Comparison of ENCODE assay signal across 26 mouse cellular contexts in genomic region chr5:113664127-113664526, GRCm38 (mm10). TPM values are rescaled to one million over a fixed set of nuclear protein-coding genes. Genes with fewer than 3 reads are reported as not detected.
DNase-seq lines count a peak whose midpoint lies in the region; ATAC-seq and TF ChIP-seq lines count a peak whose summit lies in the region.
"Had no signal": no experiment of that assay in that cellular context is flagged by ENCODE, and none has a peak within 500 bp of the region (broad histone marks: within the 10 kb centered on the region; RNA-seq: fewer than 3 reads in every experiment).

No protein-coding gene starts in this region.

- H3K27me3 ChIP-seq in limb, embryonic 14.5 days (ENCODE audit: control insufficient read depth, insufficient read depth, low read length), result no peaks in the 10 kb centered on the region
- H3K27me3 ChIP-seq in midbrain, embryonic 14.5 days (ENCODE audit: control insufficient read depth, insufficient read depth, low read length), result no peaks in the 10 kb centered on the region
- no peaks in the 10 kb centered on the region for H3K27me3 ChIP-seq in heart, embryonic 12.5 days (replicated peaks)
- H3K27me3 ChIP-seq: embryonic facial prominence, embryonic 12.5 days; embryonic facial prominence, embryonic 15.5 days; forebrain, embryonic 12.5 days; forebrain, embryonic 15.5 days; hindbrain, embryonic 13.5 days had no signal

- DNase-seq in gastrocnemius, adult 2 months, result no peak
- DNase-seq in gastrocnemius, postnatal 25 days, result no peak
- no peak for DNase-seq in limb, embryonic 14.5 days (ENCODE audit: low spot score)
- no peak for DNase-seq in spleen, adult 18-20 months
- DNase-seq in midbrain, embryonic 14.5 days, result no peak
- DNase-seq: adrenal gland, adult 2 months; adrenal gland, postnatal 25 days; cerebellum, adult 11-12 months; cerebellum, adult 8-10 months; cerebellum, postnatal 14 days; gastrocnemius, postnatal 10 days; heart, adult 11 months; heart, postnatal 10 days; heart, postnatal 36 days had no signal

- no peak for TF ChIP-seq CTCF in gastrocnemius, adult 2 months (IDR thresholded peaks at IDR 0.05)

- ATAC-seq in common myeloid progenitor, adult 5-6 weeks (replicated peaks; ENCODE audit: low read depth, poor library complexity, severe bottlenecking), result peak; percentile 62
- ATAC-seq in limb, embryonic 14.5 days (ENCODE audit: low FRiP score, low read depth), result no peak
- no peak for ATAC-seq in midbrain, embryonic 14.5 days (ENCODE audit: low FRiP score, low TSS enrichment)
- no peak for ATAC-seq in heart, embryonic 12.5 days (ENCODE audit: insufficient number of reproducible peaks, low FRiP score)
- ATAC-seq: forebrain, embryonic 15.5 days; hindbrain, embryonic 16.5 days had no signal

- intact Hi-C loops in gastrocnemius, adult 2 months (cut with DNase I), result no loop called here

- H3K9me3 ChIP-seq in limb, embryonic 14.5 days (ENCODE audit: control insufficient read depth, low read length), result no peaks in the 10 kb centered on the region
- H3K9me3 ChIP-seq in midbrain, embryonic 14.5 days (ENCODE audit: control insufficient read depth, low read length), result peaks cover 3% of the 10 kb centered on the region; the same call in 1 of the 2 replicates
- H3K9me3 ChIP-seq in heart, embryonic 12.5 days (replicated peaks), result 0 out of 2 replicates have a peak, but pooled peaks cover 3% of the 10 kb centered on the region
- H3K9me3 ChIP-seq: embryonic facial prominence, embryonic 12.5 days; embryonic facial prominence, embryonic 15.5 days; forebrain, embryonic 15.5 days; hindbrain, embryonic 10.5 days had no signal

- peak overlapping the region; percentile 46 for H3K27ac ChIP-seq in gastrocnemius, adult 2 months
- H3K27ac ChIP-seq in limb, embryonic 14.5 days (replicated peaks; ENCODE audit: low read depth, low read length), result 0 out of 2 replicates have a peak overlapping the region, but pooled peaks have one; percentile 15
- H3K27ac ChIP-seq in midbrain, embryonic 14.5 days (replicated peaks; ENCODE audit: low read depth, low read length), result no peak overlapping the region
- H3K27ac ChIP-seq in heart, embryonic 12.5 days (ENCODE audit: poor library complexity, severe bottlenecking), result no peak overlapping the region
- H3K27ac ChIP-seq: embryonic facial prominence, embryonic 12.5 days; embryonic facial prominence, embryonic 15.5 days; forebrain, embryonic 12.5 days; forebrain, embryonic 15.5 days; heart, embryonic 15.5 days; hindbrain, embryonic 10.5 days; hindbrain, embryonic 13.5 days had no signal

- no peak overlapping the region for H3K4me2 ChIP-seq in limb, embryonic 14.5 days (replicated peaks; ENCODE audit: low read depth, low read length, severe bottlenecking)
- no peak overlapping the region for H3K4me2 ChIP-seq in midbrain, embryonic 14.5 days (ENCODE audit: low read length)
- H3K4me2 ChIP-seq in heart, embryonic 12.5 days, result no peak overlapping the region
- H3K4me2 ChIP-seq: embryonic facial prominence, embryonic 12.5 days; embryonic facial prominence, embryonic 15.5 days; forebrain, embryonic 12.5 days; forebrain, embryonic 15.5 days; heart, embryonic 11.5 days; heart, embryonic 15.5 days; hindbrain, embryonic 13.5 days had no signal

- no peak overlapping the region for H3K9ac ChIP-seq in limb, embryonic 14.5 days (ENCODE audit: low read depth, low read length, severe bottlenecking)
- no peak overlapping the region for H3K9ac ChIP-seq in midbrain, embryonic 14.5 days (replicated peaks; ENCODE audit: low read length)
- no peak overlapping the region for H3K9ac ChIP-seq in heart, embryonic 12.5 days
- H3K9ac ChIP-seq: embryonic facial prominence, embryonic 12.5 days; embryonic facial prominence, embryonic 15.5 days; forebrain, embryonic 12.5 days; forebrain, embryonic 15.5 days; heart, embryonic 15.5 days; hindbrain, embryonic 13.5 days had no signal

- 86% methylated on average over 6 of the region's 6 CpGs for WGBS in limb, embryonic 14.5 days
- WGBS in midbrain, embryonic 14.5 days, result 91% methylated on average over 6 of the region's 6 CpGs
- WGBS in heart, embryonic 12.5 days, result 88% methylated on average over 6 of the region's 6 CpGs

- no peaks in the 10 kb centered on the region for H3K36me3 ChIP-seq in limb, embryonic 14.5 days (ENCODE audit: control insufficient read depth, insufficient read depth, low read length)
- H3K36me3 ChIP-seq in midbrain, embryonic 14.5 days (ENCODE audit: control insufficient read depth, insufficient read depth, low read length), result no peaks in the 10 kb centered on the region
- no peaks in the 10 kb centered on the region for H3K36me3 ChIP-seq in heart, embryonic 12.5 days
- H3K36me3 ChIP-seq: embryonic facial prominence, embryonic 12.5 days; embryonic facial prominence, embryonic 15.5 days; forebrain, embryonic 12.5 days; forebrain, embryonic 15.5 days; G1E; heart, embryonic 15.5 days; hindbrain, embryonic 10.5 days; hindbrain, embryonic 13.5 days had no signal

- TF ChIP-seq POLR2A in limb, embryonic 14.5 days (IDR thresholded peaks at IDR 0.05; ENCODE audit: borderline replicate concordance, extremely low read depth, insufficient read depth, insufficient read length), result no peak

- no peak overlapping the region for H3K4me3 ChIP-seq in gastrocnemius, adult 2 months
- H3K4me3 ChIP-seq in limb, embryonic 14.5 days (replicated peaks; ENCODE audit: low read length), result no peak overlapping the region
- H3K4me3 ChIP-seq in midbrain, embryonic 14.5 days (replicated peaks; ENCODE audit: low read depth, low read length), result no peak overlapping the region
- no peak overlapping the region for H3K4me3 ChIP-seq in heart, embryonic 12.5 days
- H3K4me3 ChIP-seq: embryonic facial prominence, embryonic 12.5 days; embryonic facial prominence, embryonic 15.5 days; forebrain, embryonic 12.5 days; forebrain, embryonic 15.5 days; heart, embryonic 15.5 days; hindbrain, embryonic 10.5 days; hindbrain, embryonic 13.5 days had no signal

- peaks cover 9% of the 10 kb centered on the region; the same call in 1 of the 2 replicates for H3K4me1 ChIP-seq in limb, embryonic 14.5 days (ENCODE audit: control insufficient read depth, insufficient read depth, low read length)
- no peaks in the 10 kb centered on the region for H3K4me1 ChIP-seq in midbrain, embryonic 14.5 days (ENCODE audit: control insufficient read depth, insufficient read depth, low read length)
- H3K4me1 ChIP-seq in heart, embryonic 12.5 days (replicated peaks), result no peaks in the 10 kb centered on the region
- H3K4me1 ChIP-seq: embryonic facial prominence, embryonic 12.5 days; forebrain, embryonic 12.5 days; forebrain, embryonic 15.5 days; heart, embryonic 15.5 days; hindbrain, embryonic 10.5 days; hindbrain, embryonic 13.5 days had no signal

RNA-seq across cellular contexts. Expression of gene Cmklr1, which starts 13.9 kb away (rescaled TPM):
- total RNA-seq in gastrocnemius, adult 2 months (2021), result 10 to 100 TPM; 10.8 to 17.1 TPM
- 10 to 100 TPM; 14.6 to 15.4 TPM for total RNA-seq in gastrocnemius, postnatal 25 days (2021)
- total RNA-seq in common myeloid progenitor, adult 5-6 weeks (2017), result 0.27 TPM in 1 of 2 replicates, not detected in the other
- 10.7 and 17.4 TPM in 2 replicates for polyA plus RNA-seq in limb, embryonic 14.5 days (2012; rRNA removed)
- 7.5 and 7.8 TPM in 2 replicates for polyA plus RNA-seq in limb, embryonic 14.5 days (2014; fragmentation: Nextera tagmentation; extraction: Ambion mirVana)
- 1.2 and 2.1 TPM in 2 replicates for polyA plus RNA-seq in midbrain, embryonic 14.5 days (2014; fragmentation: Nextera tagmentation; extraction: Ambion mirVana)
- 1.4 and 1.8 TPM in 2 replicates for polyA plus RNA-seq in heart, embryonic 12.5 days (2016; fragmentation: Nextera tagmentation; extraction: Ambion mirVana)
- polyA plus RNA-seq: G1E had no signal

Comparison
In these comparisons a context has a peak if more than half of its experiments do, and no peak if none do; other contexts are left out.
1. H3K27ac ChIP-seq: peak in gastrocnemius, adult 2 months (single experiment) and limb, embryonic 14.5 days (single experiment); none in midbrain, embryonic 14.5 days (single experiment) and heart, embryonic 12.5 days (single experiment).